Mouse (Mus musculus): ENCODE results near the gene Lrsam1. TPM values are rescaled to one million over a fixed set of nuclear protein-coding genes. Genes with fewer than 3 reads are reported as not detected.

Lrsam1 gene
- total RNA-seq (2023): 13.2 TPM

GRCm38 (mm10) chr2:32961192-32961995 lies at the start of gene Lrsam1, which contains the start of gene Rpl12:
Gene Lrsam1 (minus strand): TSS chr2:32961614.
Gene Rpl12 (plus strand): TSS chr2:32961559.

GRCm38 (mm10) chr2:32981725-32982271 lies 20.4 kb upstream of the Lrsam1 start, which contains the start of gene Slc2a8:
Gene Slc2a8 (minus strand): TSS chr2:32982083.

GRCm38 (mm10) chr2:32875675-32876489 lies 85.5 kb downstream of the Lrsam1 start, which contains the start of gene Fam129b:
Gene Fam129b (plus strand): TSS chr2:32876114.

Other genes starting within 250 kb of the Lrsam1 start
- 92.9 TPM for gene Cdk9, start 248.5 kb downstream of the Lrsam1 start, total RNA-seq (2023)
- 81.0 TPM for gene Sh2d3c, start 240.6 kb downstream of the Lrsam1 start, total RNA-seq (2023)
- not detected for gene 6330409D20Rik, start 220.6 kb downstream of the Lrsam1 start, total RNA-seq (2023)
- gene Tor2a, start 204.4 kb downstream of the Lrsam1 start, total RNA-seq (2023): 26.4 TPM
- 0.21 TPM for gene Ttc16, start 186.0 kb downstream of the Lrsam1 start, total RNA-seq (2023)
- gene Ptrh1, start 185.8 kb downstream of the Lrsam1 start, total RNA-seq (2023): 3.8 TPM
- gene Cfap157, start 177.2 kb downstream of the Lrsam1 start, total RNA-seq (2023): not detected
- 1.3 TPM for gene Stxbp1, start 114.4 kb downstream of the Lrsam1 start, total RNA-seq (2023)
- gene Fam129b, start 85.5 kb downstream of the Lrsam1 start, total RNA-seq (2023): 0.67 TPM
- gene Rpl12, start 55 bp downstream of the Lrsam1 start, total RNA-seq (2023): 1,193 TPM
- 5.8 TPM for gene Slc2a8, start 20.5 kb upstream of the Lrsam1 start, total RNA-seq (2023)
- gene Garnl3, start 170.0 kb upstream of the Lrsam1 start, total RNA-seq (2023): 2.3 TPM